13 mouse cellular contexts compared by ENCODE assay signal in the genomic region with DNA sequence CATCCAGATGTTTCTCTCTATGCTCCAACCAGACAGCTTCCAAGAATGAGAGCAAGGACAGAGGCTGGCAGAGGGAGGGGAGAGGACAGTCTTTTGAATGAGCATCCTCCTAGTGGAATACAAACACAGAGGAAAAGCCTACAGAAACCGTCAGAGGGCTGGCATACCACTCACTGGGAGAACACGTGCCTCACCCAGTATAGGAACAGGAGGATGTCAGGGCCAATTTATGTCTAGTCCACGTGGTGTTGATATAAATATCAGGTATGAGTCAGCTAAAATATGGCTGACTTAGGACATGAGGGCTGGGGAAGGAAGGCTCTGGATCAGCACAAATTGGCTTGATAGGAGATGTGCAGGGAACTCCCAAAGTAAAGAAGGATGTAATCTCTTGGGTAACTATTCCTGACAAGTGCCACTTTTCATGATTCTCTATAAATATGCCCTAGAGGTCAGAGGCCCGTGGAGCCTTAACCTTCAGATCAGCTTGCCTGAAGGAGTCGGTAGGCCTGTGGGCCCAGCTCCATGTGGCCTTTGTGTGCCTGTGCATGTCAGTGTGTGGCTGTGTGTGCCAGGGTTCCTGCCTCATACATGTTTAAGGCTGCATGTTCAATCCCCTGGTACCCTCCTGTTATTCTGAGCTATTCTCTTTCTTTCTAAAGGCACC.
A peak's percentile ranks its signal among the peaks of the same experiment; 100 is the strongest.
DNase-seq lines count a peak whose midpoint lies in the region; ATAC-seq and TF ChIP-seq lines count a peak whose summit lies in the region.
"Had no signal": no experiment of that assay in that cellular context is flagged by ENCODE, and none has a peak within 500 bp of the region (broad histone marks: within the 10 kb centered on the region; RNA-seq: fewer than 3 reads in every experiment).

No protein-coding gene starts in this region.

- H3K4me3 ChIP-seq in heart, postnatal 0 days (ENCODE audit: low read depth, low read length) = no peak overlapping the region
- H3K4me3 ChIP-seq in heart, adult 2 months = no peak overlapping the region
- H3K4me3 ChIP-seq in midbrain, embryonic 11.5 days (ENCODE audit: low read depth, low read length) = no peak overlapping the region
- H3K4me3 ChIP-seq in midbrain, embryonic 10.5 days = no peak overlapping the region
- no peak overlapping the region for H3K4me3 ChIP-seq in embryonic facial prominence, embryonic 14.5 days (ENCODE audit: low read depth, low read length)
- no peak overlapping the region for H3K4me3 ChIP-seq in stomach, embryonic 16.5 days (replicated peaks; ENCODE audit: low read length)
- H3K4me3 ChIP-seq in intestine, embryonic 16.5 days (ENCODE audit: low read length) = no peak overlapping the region
- H3K4me3 ChIP-seq: hindbrain, embryonic 15.5 days; limb, embryonic 13.5 days had no signal

- intact Hi-C loops in heart, adult 2 months (cut with DNase I) = no loop called here

- DNase-seq in heart, postnatal 0 days (ENCODE audit: low spot score) = peak; percentile 41
- DNase-seq in heart, adult 2 months = no peak
- DNase-seq in midbrain, embryonic 11.5 days (ENCODE audit: low spot score, missing footprints) = peak; percentile 56
- no peak for DNase-seq in midbrain, embryonic 10.5 days (ENCODE audit: low spot score)
- DNase-seq in embryonic facial prominence, embryonic 14.5 days (ENCODE audit: low spot score) = no peak
- DNase-seq: adrenal gland, postnatal 14 days; cerebellum, adult 11 months; kidney, postnatal 36 days had no signal

- H3K4me2 ChIP-seq in heart, postnatal 0 days (ENCODE audit: low read depth, low read length) = no peak overlapping the region
- H3K4me2 ChIP-seq in midbrain, embryonic 11.5 days = no peak overlapping the region
- H3K4me2 ChIP-seq in embryonic facial prominence, embryonic 14.5 days (ENCODE audit: low read depth, low read length) = no peak overlapping the region
- no peak overlapping the region for H3K4me2 ChIP-seq in stomach, embryonic 16.5 days (ENCODE audit: low read depth, low read length)
- no peak overlapping the region for H3K4me2 ChIP-seq in intestine, embryonic 16.5 days (ENCODE audit: low read depth, low read length)
- H3K4me2 ChIP-seq: hindbrain, embryonic 15.5 days; limb, embryonic 13.5 days had no signal

- peaks cover 18% of the 10 kb centered on the region for H3K4me1 ChIP-seq in heart, postnatal 0 days (ENCODE audit: control insufficient read depth, insufficient read depth)
- H3K4me1 ChIP-seq in heart, adult 2 months (ENCODE audit: control insufficient read depth, insufficient read depth, low read length) = peaks cover 1% of the 10 kb centered on the region
- H3K4me1 ChIP-seq in midbrain, embryonic 11.5 days (ENCODE audit: control insufficient read depth, insufficient read depth, low read length) = no peaks in the 10 kb centered on the region
- peaks cover 13% of the 10 kb centered on the region; the same call in 1 of the 2 replicates for H3K4me1 ChIP-seq in midbrain, embryonic 10.5 days
- peaks cover 44% of the 10 kb centered on the region for H3K4me1 ChIP-seq in embryonic facial prominence, embryonic 14.5 days (ENCODE audit: control insufficient read depth, insufficient read depth, low read length)
- peaks cover 12% of the 10 kb centered on the region for H3K4me1 ChIP-seq in stomach, embryonic 16.5 days (ENCODE audit: control insufficient read depth, insufficient read depth, low read length)
- H3K4me1 ChIP-seq in intestine, embryonic 16.5 days (ENCODE audit: control insufficient read depth, insufficient read depth, low read length) = no peaks in the 10 kb centered on the region; the same call in 1 of the 2 replicates

- H3K9me3 ChIP-seq in heart, postnatal 0 days (replicated peaks; ENCODE audit: control insufficient read depth, low read length) = no peaks in the 10 kb centered on the region
- H3K9me3 ChIP-seq in midbrain, embryonic 11.5 days (ENCODE audit: control insufficient read depth, low read length) = no peaks in the 10 kb centered on the region
- H3K9me3 ChIP-seq in midbrain, embryonic 10.5 days (replicated peaks) = no peaks in the 10 kb centered on the region
- H3K9me3 ChIP-seq in embryonic facial prominence, embryonic 14.5 days (ENCODE audit: control insufficient read depth, low read length) = no peaks in the 10 kb centered on the region
- no peaks in the 10 kb centered on the region for H3K9me3 ChIP-seq in stomach, embryonic 16.5 days (replicated peaks; ENCODE audit: control insufficient read depth, low read length)
- no peaks in the 10 kb centered on the region for H3K9me3 ChIP-seq in intestine, embryonic 16.5 days (ENCODE audit: control insufficient read depth, low read length)
- H3K9me3 ChIP-seq: hindbrain, embryonic 15.5 days; limb, embryonic 13.5 days had no signal

- no peak for TF ChIP-seq POLR2A in heart, adult 2 months (IDR thresholded peaks at IDR 0.05; ENCODE audit: insufficient read depth, low read depth, low read length)

- H3K9ac ChIP-seq in heart, postnatal 0 days (replicated peaks; ENCODE audit: low read depth, low read length) = no peak overlapping the region
- H3K9ac ChIP-seq in heart, adult 2 months (ENCODE audit: low read depth, low read length) = no peak overlapping the region
- no peak overlapping the region for H3K9ac ChIP-seq in midbrain, embryonic 11.5 days (ENCODE audit: low read length)
- H3K9ac ChIP-seq in embryonic facial prominence, embryonic 14.5 days (ENCODE audit: low read depth, low read length) = no peak overlapping the region
- H3K9ac ChIP-seq in stomach, embryonic 16.5 days (ENCODE audit: low read length) = no peak overlapping the region; the same call in 1 of the 2 replicates
- no peak overlapping the region for H3K9ac ChIP-seq in intestine, embryonic 16.5 days (ENCODE audit: low read depth, low read length)
- H3K9ac ChIP-seq: hindbrain, embryonic 15.5 days; limb, embryonic 13.5 days had no signal

- 32% methylated on average over 5 of the region's 5 CpGs for WGBS in heart, postnatal 0 days
- 33% methylated on average over 5 of the region's 5 CpGs for WGBS in heart, adult 2 months
- WGBS in midbrain, embryonic 11.5 days = 58% methylated on average over 5 of the region's 5 CpGs
- WGBS in midbrain, embryonic 10.5 days = 58% methylated on average over 5 of the region's 5 CpGs
- 36% methylated on average over 5 of the region's 5 CpGs for WGBS in embryonic facial prominence, embryonic 14.5 days
- WGBS in stomach, embryonic 16.5 days = 41% methylated on average over 5 of the region's 5 CpGs
- 47% methylated on average over 5 of the region's 5 CpGs for WGBS in intestine, embryonic 16.5 days

- peak; percentile 72; the same call in 1 of the 2 replicates for ATAC-seq in heart, postnatal 0 days (ENCODE audit: insufficient read depth, low read depth)
- no peak for ATAC-seq in midbrain, embryonic 11.5 days (ENCODE audit: low FRiP score)
- no peak for ATAC-seq in embryonic facial prominence, embryonic 14.5 days (ENCODE audit: low read depth)
- no peak for ATAC-seq in stomach, embryonic 16.5 days (ENCODE audit: insufficient read depth, low FRiP score)
- no peak for ATAC-seq in intestine, embryonic 16.5 days
- ATAC-seq: Patski had no signal

- H3K36me3 ChIP-seq in heart, postnatal 0 days (replicated peaks; ENCODE audit: control insufficient read depth, insufficient read depth, low read length) = no peaks in the 10 kb centered on the region
- no peaks in the 10 kb centered on the region for H3K36me3 ChIP-seq in heart, adult 2 months (ENCODE audit: control insufficient read depth, insufficient read depth, low read length)
- H3K36me3 ChIP-seq in midbrain, embryonic 11.5 days (ENCODE audit: control insufficient read depth, insufficient read depth, low read length) = no peaks in the 10 kb centered on the region
- H3K36me3 ChIP-seq in midbrain, embryonic 10.5 days = no peaks in the 10 kb centered on the region
- H3K36me3 ChIP-seq in embryonic facial prominence, embryonic 14.5 days (ENCODE audit: control insufficient read depth, insufficient read depth, low read length) = no peaks in the 10 kb centered on the region
- no peaks in the 10 kb centered on the region for H3K36me3 ChIP-seq in stomach, embryonic 16.5 days (ENCODE audit: control insufficient read depth, insufficient read depth, low read length)
- no peaks in the 10 kb centered on the region for H3K36me3 ChIP-seq in intestine, embryonic 16.5 days (ENCODE audit: control insufficient read depth, insufficient read depth, low read length)
- H3K36me3 ChIP-seq: hindbrain, embryonic 15.5 days; limb, embryonic 13.5 days had no signal

- no peaks in the 10 kb centered on the region for H3K79me2 ChIP-seq in heart, adult 2 months (replicated peaks; ENCODE audit: control insufficient read depth, insufficient read depth, low read length)

- TF ChIP-seq CTCF in heart, postnatal 0 days (IDR thresholded peaks at IDR 0.05; ENCODE audit: low read depth) = no peak
- TF ChIP-seq CTCF in heart, adult 2 months (IDR thresholded peaks at IDR 0.05) = no peak

- no peaks in the 10 kb centered on the region for H3K27me3 ChIP-seq in heart, postnatal 0 days (ENCODE audit: control insufficient read depth, insufficient read depth, low read length)
- no peaks in the 10 kb centered on the region for H3K27me3 ChIP-seq in heart, adult 2 months (ENCODE audit: control insufficient read depth, insufficient read depth, low read length)
- H3K27me3 ChIP-seq in midbrain, embryonic 11.5 days (ENCODE audit: control insufficient read depth, insufficient read depth, low read length) = no peaks in the 10 kb centered on the region
- no peaks in the 10 kb centered on the region for H3K27me3 ChIP-seq in midbrain, embryonic 10.5 days (ENCODE audit: low read depth, poor library complexity, severe bottlenecking)
- H3K27me3 ChIP-seq in embryonic facial prominence, embryonic 14.5 days (replicated peaks; ENCODE audit: control insufficient read depth, insufficient read depth, low read length) = no peaks in the 10 kb centered on the region
- H3K27me3 ChIP-seq in stomach, embryonic 16.5 days (ENCODE audit: control insufficient read depth, insufficient read depth, low read length) = no peaks in the 10 kb centered on the region
- no peaks in the 10 kb centered on the region for H3K27me3 ChIP-seq in intestine, embryonic 16.5 days (replicated peaks; ENCODE audit: control insufficient read depth, insufficient read depth, low read length)
- H3K27me3 ChIP-seq: hindbrain, embryonic 15.5 days; limb, embryonic 13.5 days; Patski had no signal

- no peak overlapping the region for H3K27ac ChIP-seq in heart, postnatal 0 days (ENCODE audit: low read depth)
- no peak overlapping the region for H3K27ac ChIP-seq in heart, adult 2 months
- H3K27ac ChIP-seq in midbrain, embryonic 11.5 days (ENCODE audit: low read depth, low read length) = no peak overlapping the region
- H3K27ac ChIP-seq in midbrain, embryonic 10.5 days (replicated peaks) = no peak overlapping the region; the same call in 1 of the 2 replicates
- H3K27ac ChIP-seq in embryonic facial prominence, embryonic 14.5 days (replicated peaks; ENCODE audit: low read depth, low read length) = 0 out of 2 replicates have a peak overlapping the region, but pooled peaks have one; percentile 1
- H3K27ac ChIP-seq in stomach, embryonic 16.5 days (ENCODE audit: low read length) = peak overlapping the region; percentile 16; the same call in 1 of the 2 replicates
- no peak overlapping the region for H3K27ac ChIP-seq in intestine, embryonic 16.5 days (ENCODE audit: low read length)
- H3K27ac ChIP-seq: hindbrain, embryonic 15.5 days; limb, embryonic 13.5 days had no signal

- no peak for TF ChIP-seq EP300 in heart, postnatal 0 days (IDR thresholded peaks at IDR 0.05; ENCODE audit: low read depth)
- TF ChIP-seq EP300 in heart, adult 2 months (IDR thresholded peaks at IDR 0.05; ENCODE audit: insufficient read depth, low read depth, low read length) = no peak

Comparison
In these comparisons a context has a peak if more than half of its experiments do, and no peak if none do; other contexts are left out.
1. DNase-seq: peak in heart, postnatal 0 days (single experiment) and midbrain, embryonic 11.5 days (single experiment); none in heart, adult 2 months (0 of 2), midbrain, embryonic 10.5 days (single experiment) and embryonic facial prominence, embryonic 14.5 days (single experiment).
2. H3K27ac ChIP-seq: peak in embryonic facial prominence, embryonic 14.5 days (single experiment) and stomach, embryonic 16.5 days (single experiment); none in heart, postnatal 0 days (single experiment), heart, adult 2 months (single experiment), midbrain, embryonic 11.5 days (single experiment), midbrain, embryonic 10.5 days (single experiment) and intestine, embryonic 16.5 days (single experiment).